Mouse (Mus musculus) gastrocnemius, adult 2 months (tissue): ENCODE results near the gene Gm17509. TPM values are rescaled to one million over a fixed set of nuclear protein-coding genes. Genes with fewer than 3 reads are reported as not detected.
"Not testable (repeated sequence)": the region's sequence is repeated elsewhere in the genome, so short reads cannot be mapped to it uniquely, and the experiment has no call there.

Experiments
- DNase-seq: peaks from one replicate; pipeline ENCODE4 v3.0.0; 2022
- H3K27ac ChIP-seq: fragments of 200-600 bp; 2 replicates; pipeline ENCODE4 v1.8.1; 2022; ENCODE audit warnings: mild to moderate bottlenecking
- H3K4me3 ChIP-seq: fragments of 200-600 bp; 2 replicates; pipeline ENCODE4 v1.8.1; 2022; ENCODE audit warnings: mild to moderate bottlenecking, moderate library complexity
- CTCF ChIP-seq: fragments of 200-600 bp; IDR thresholded peaks from 2 replicates; pipeline ENCODE4 v1.8.1; 2022; ENCODE audit warnings: antibody characterized with exemption, mild to moderate bottlenecking, moderate library complexity
- intact Hi-C: fragments of 180-260 bp; cut with DNase I; formaldehyde crosslinking; loops from one replicate; pipeline ENCODE4 v1.15.1; 2025
- total RNA-seq, 2 experiments: library from RNA; stranded (reverse); gene quantifications; 2 replicates each; pipeline ENCODE4 v1.2.3; 2021

The Gm17509 gene
- total RNA-seq, 2 experiments from 2014 or later: not detected

DNA sequence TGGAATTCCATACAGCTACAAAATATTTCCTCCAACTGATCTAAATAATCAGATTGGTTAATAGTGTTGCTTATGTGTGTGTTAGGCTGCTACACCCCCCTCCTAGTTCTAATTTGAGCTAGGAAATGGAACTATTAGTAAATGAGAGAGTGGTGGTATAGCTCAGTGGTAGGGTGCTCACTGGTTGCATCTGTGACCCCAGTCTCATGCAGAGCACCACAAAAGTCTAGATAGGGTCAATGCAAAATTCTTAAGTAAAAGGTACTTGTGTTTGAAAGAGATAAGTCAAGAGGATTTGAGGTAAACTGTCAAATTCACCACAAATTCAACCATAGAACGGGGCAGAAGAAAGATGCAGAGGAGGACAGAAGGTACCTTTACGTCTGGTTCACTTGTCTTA is 23.2 kb downstream of the Gm17509 start:
- no peak overlapping the region for H3K4me3 ChIP-seq
- intact Hi-C loops: no loop called here
- H3K27ac ChIP-seq: no peak overlapping the region
- DNase-seq: no peak
- no peak for TF ChIP-seq CTCF

- intact Hi-C loops: no loop called here
- DNase-seq: no peak
- no peak overlapping the region for H3K4me3 ChIP-seq
- no peak overlapping the region for H3K27ac ChIP-seq
- TF ChIP-seq CTCF: no peak
Observed at GRCm38 (mm10) chr13:117195569-117196495, 25.0 kb downstream of the Gm17509 start.

GRCm38 (mm10) chr13:117193422-117193983 is 27.4 kb downstream of the Gm17509 start:
- intact Hi-C loops: no loop called here
- Histone ChIP-seq H3K27ac (no peak overlapping the region), H3K4me3 (no peak overlapping the region)
- no peak for TF ChIP-seq CTCF
- no peak for DNase-seq

DNA sequence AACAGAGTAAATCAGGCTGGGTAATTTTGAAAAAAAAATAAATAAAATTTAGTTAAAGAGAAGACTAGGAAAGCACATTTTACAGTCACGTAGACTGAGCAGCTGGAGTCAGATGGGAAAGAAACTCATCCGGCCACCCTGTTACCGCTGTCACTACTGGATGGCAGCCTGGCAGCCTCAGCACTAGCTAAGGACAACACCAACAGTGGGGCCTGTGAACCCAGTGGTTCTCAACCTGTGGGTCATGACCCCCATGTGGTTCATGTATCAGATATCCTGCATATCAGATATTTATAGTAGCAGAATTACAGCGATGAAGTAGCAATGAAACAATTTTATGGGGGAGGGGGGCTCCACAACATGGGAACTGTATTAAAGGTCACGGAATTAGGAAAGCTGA is 28.7 kb downstream of the Gm17509 start:
- DNase-seq: peak; percentile 50
- intact Hi-C loops: no loop called here
- Histone ChIP-seq H3K27ac (peak overlapping the region; percentile 61; the same call in 1 of the 2 replicates), H3K4me3 (no peak overlapping the region)
- TF ChIP-seq CTCF: no peak; the same call in 1 of the 2 replicates

DNA sequence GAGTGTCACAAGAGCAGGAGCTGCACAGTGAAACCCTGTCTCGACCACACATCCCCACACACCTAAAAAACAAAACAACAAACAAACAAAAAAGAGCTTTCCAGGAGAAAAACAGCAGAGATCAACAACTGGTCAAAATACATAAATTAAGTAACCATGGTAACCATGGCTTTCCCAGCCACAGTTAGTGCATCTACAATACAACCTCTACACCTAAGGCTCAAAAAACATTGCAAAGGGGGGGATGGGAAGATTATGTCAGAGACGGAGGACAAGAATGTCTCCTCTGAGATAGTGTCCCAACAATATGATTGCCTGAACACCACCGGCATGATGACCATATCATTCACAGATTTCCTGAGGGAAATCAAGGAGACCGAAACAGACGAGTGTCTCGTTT is 35.5 kb downstream of the Gm17509 start:
- intact Hi-C loops: no loop called here
- DNase-seq: no peak
- Histone ChIP-seq H3K27ac (no peak overlapping the region), H3K4me3 (no peak overlapping the region)
- no peak for TF ChIP-seq CTCF

DNA sequence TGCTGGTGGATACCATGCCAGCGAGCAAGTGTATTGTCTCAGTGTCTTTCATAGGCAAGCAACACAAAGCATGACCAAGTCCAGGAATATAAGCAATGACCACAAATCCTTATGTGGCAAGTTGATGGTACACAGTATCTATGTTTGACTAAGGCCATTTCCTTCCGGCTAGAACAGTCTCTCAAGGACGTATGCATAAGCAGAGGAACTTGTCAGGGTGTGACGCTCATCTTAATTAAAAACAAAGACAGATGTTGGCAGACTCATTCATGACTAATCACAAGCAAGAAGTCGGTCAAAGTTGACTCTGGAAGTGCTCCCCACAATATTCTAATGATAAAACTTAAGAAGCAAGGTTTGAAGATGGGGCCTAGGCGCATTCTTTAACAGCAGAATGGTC is 37.6 kb downstream of the Gm17509 start:
- H3K27ac ChIP-seq: no peak overlapping the region
- TF ChIP-seq CTCF: no peak
- H3K4me3 ChIP-seq: no peak overlapping the region
- intact Hi-C loops: no loop called here
- no peak for DNase-seq

GRCm38 (mm10) chr13:117180912-117181311 is 40.0 kb downstream of the Gm17509 start:
- intact Hi-C loops, H3K4me3 ChIP-seq, DNase-seq, H3K27ac ChIP-seq: not testable (repeated sequence)

Other genes starting within 250 kb of the Gm17509 start
- 10 to 100 TPM; 12.9 to 14.5 TPM for gene Parp8, start 195.5 kb downstream of the Gm17509 start, total RNA-seq
- gene Emb, start 12.5 kb downstream of the Gm17509 start, total RNA-seq: 10 to 100 TPM in 1 of 2 experiments, 1 to 10 TPM in 1; 9.1 to 10.7 TPM